Mouse (Mus musculus) gastrocnemius, postnatal 36 days (tissue): ENCODE results near the gene Tcap. TPM values are rescaled to one million over a fixed set of nuclear protein-coding genes. Genes with fewer than 3 reads are reported as not detected.

Source experiments
- DNase-seq, 2 experiments: peaks; one replicate each; pipeline ENCODE4 v3.0.0; 2022
- intact Hi-C: fragments of 180-260 bp; cut with DNase I; formaldehyde crosslinking; loops from one replicate; pipeline ENCODE4 v1.15.1; 2025
- total RNA-seq, 2 experiments: library from RNA; stranded (reverse); gene quantifications; 2 replicates each; pipeline ENCODE4 v1.2.3; 2021

The Tcap gene
- total RNA-seq, 2 experiments from 2014 or later = 3,291 to 4,304 TPM

DNA sequence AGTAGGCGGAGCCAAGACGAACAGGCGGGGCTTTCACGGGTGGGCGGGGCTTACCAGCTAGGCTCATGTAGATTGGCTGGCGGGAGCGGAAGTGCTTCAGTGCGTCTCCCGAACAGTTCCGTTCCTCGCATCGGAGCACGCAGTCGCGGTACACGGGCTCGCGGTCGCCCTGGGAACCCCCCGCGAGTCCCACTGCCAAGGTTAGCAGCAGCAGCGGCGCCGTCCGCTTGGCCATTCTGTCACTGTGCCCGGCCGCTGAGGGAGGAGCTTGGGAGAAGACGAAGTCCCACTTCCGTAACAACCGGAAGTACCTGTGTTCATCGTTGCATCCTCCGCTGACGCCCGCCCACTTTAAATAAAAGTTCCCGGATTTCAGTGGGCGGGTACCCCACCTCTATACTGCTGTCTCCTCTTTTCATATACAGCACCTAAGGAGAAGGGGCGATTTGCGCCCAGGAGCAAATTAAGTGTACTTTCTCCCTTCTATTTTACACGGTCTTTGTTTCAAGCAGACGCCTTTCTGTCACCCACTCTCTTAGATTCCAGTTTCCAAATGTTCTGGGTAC lies 16.6 kb downstream of the Tcap start, which contains the start of gene Pgap3:
Gene Pgap3 (minus strand): TSS at position 330 of the 566 bp plus-strand sequence.
- intact Hi-C loops = no loop called here
- DNase-seq = peak; percentile 74 to 88

DNA sequence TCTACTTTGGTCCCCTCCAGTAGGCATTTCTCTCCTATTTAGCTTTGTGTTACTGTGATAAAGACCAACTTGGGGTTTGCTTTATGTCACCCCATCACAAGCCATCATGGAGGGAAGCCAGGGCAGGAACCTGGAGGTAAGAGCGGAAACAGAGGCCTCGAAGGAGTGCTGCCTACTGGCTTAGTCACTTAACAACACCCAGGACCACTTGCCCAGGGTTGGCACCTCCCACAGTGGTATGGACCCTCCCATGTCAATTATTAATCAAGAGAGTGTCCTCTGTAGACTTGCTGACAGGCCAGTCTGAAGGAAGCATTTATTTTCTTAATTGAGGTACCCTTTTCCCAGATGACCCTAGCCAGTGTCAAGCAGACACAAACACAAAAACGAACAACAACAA lies 17.2 kb downstream of the Tcap start:
- intact Hi-C loops = no loop called here
- DNase-seq = no peak

DNA sequence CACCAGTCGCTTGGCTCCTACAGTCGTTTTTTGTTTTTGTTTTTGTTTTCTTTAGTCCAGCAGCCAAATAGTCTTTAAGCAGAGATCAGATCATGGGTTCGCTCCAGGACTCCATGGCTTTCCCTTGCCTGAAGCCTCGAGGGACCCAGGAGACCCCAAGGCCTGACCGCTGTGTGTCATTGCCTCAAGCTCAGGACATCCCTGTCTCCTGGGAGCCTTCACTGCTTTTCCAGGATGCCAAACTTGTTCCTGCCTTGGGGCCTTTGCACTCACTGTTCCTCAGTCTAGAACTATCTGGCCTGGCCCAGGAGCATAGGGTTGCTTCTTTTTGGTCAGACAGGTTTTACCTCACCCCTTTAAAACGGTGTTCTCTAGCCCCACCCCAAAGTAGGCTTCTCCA lies 23.0 kb downstream of the Tcap start:
- peak in 1 of 2 experiments; percentile 3 for DNase-seq
- intact Hi-C loops = loop anchor here (5.0 kb wide), 1 partner anchor 49 kb away; the partner anchor contains the start of gene Stard3

DNA sequence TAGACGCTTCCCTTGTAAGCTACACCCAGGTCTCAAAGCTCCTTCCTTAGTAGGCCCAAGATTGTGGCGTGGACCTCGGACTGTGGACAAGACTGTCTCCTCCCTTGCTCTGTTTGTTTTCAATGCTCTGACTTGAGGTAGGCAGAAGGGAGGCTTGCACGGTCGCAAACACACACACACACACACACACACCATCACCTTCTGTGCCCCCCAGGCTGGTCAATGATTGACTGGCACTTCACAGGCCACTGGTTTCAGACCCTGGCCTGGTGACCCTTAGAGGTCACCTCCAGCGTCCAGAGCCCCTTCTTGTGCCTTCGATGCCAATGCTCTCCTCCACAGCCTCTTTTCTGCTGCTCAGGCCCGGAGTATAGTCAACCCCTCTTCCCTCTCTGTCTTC lies 25.3 kb downstream of the Tcap start:
- DNase-seq = no peak
- intact Hi-C loops = loop anchor here (5.0 kb wide), 1 partner anchor 52 kb away; the partner anchor contains the start of gene Stard3

GRCm38 (mm10) chr11:98409341-98409822 lies 25.8 kb downstream of the Tcap start:
- DNase-seq = no peak
- intact Hi-C loops = loop anchor here (5.0 kb wide), 1 partner anchor 52 kb away; the partner anchor contains the start of gene Stard3

DNA sequence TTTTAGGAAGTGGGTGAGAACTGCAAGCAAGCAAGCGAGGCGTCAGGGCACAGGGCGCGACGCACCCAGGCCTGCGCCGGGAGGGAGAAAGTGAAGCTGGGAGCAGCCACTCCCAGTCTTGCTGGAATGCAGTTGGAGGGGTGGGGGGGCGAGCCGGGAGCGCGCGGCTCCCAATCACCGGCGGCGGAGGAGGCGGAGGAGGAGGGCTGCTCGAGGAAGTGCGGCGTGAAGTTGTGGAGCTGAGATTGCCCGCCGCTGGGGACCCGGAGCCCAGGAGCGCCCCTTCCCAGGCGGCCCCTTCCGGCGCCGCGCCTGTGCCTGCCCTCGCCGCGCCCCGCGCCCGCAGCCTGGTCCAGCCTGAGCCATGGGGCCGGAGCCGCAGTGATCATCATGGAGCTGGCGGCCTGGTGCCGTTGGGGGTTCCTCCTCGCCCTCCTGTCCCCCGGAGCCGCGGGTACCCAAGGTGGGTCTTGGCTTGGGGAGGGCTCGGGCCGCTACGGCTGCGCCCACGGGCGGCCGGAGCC lies 28.7 kb downstream of the Tcap start, which contains the start of gene Erbb2:
Gene Erbb2 (plus strand): TSS at position 198 of the 524 bp plus-strand sequence.
- intact Hi-C loops = no loop called here
- peak; percentile 50 to 61 for DNase-seq

GRCm38 (mm10) chr11:98412797-98413301 lies 29.2 kb downstream of the Tcap start:
- intact Hi-C loops = no loop called here
- DNase-seq = peak in 1 of 2 experiments; percentile 30

- no peak for DNase-seq
- intact Hi-C loops = no loop called here
Observed at GRCm38 (mm10) chr11:98413731-98414130, 30.1 kb downstream of the Tcap start.

DNA sequence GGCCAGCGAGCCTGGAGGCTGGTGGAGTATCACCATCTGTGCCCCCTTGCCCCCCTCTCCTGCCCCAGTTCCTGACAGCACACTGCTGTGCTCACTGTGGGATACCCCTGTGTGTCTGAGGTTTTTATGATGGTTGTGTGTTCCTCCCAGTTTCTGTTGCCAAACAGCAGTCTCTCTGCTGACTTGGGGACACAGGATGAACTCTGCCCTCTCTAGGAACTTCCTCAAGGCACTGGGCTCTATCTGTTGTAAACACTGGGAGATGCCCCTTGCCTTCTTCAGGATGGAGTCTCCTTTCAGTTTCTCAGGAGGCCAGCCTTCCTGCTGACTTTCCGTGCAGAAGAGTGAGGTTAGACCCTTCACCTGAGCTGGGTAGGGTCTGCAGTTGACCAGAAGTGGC lies 30.6 kb downstream of the Tcap start:
- intact Hi-C loops = no loop called here
- DNase-seq = no peak

GRCm38 (mm10) chr11:98417074-98417473 lies 33.5 kb downstream of the Tcap start:
- no peak for DNase-seq
- intact Hi-C loops = no loop called here

DNA sequence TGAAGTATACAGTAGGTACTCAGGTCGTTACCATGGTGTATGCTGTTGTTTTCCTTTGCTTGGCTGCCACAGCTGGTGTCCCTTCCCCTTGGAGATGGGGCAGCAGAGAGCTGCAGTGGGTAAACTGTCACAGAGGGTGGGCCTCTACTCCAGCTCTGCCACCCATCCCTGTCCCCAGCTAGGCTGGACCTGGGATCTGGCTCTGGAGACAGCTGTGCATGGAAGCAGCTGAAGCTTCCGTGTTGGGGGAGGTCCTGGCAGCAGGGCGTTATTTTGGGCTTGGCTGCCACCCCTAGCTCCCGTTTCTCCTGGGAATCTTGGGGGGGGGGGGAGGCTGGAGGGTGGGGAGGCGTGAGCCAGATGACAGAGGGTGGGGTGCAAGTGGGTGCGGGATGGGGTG lies 34.7 kb downstream of the Tcap start:
- DNase-seq = no peak
- intact Hi-C loops = no loop called here

- intact Hi-C loops = no loop called here
- DNase-seq = peak in 1 of 2 experiments; percentile 11
Observed at GRCm38 (mm10) chr11:98418939-98419547, 35.4 kb downstream of the Tcap start.

- no peak for DNase-seq
- intact Hi-C loops = no loop called here
Observed at GRCm38 (mm10) chr11:98426592-98426991, 43.0 kb downstream of the Tcap start.

DNA sequence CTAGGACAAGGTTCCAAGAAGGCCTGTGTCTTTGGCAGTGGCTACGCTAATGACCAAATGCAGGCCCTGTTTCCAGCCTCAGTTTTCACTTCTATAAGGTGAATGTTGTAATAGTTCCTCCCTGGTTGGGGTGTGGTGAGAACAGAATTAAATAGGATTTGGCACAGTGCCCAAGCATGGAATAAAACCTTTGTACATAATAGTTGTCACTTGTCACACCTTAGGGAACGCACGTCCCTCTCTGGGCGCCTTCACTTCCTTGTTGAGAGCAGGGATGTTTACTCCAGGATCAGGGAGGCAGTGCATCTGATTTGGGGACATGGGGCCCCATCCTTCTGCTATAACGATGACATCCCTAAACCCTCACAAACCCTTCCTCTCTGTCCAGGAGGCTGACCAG lies 44.8 kb downstream of the Tcap start:
- intact Hi-C loops = no loop called here
- DNase-seq = no peak

GRCm38 (mm10) chr11:98431743-98432502 lies 48.3 kb downstream of the Tcap start:
- no peak for DNase-seq
- intact Hi-C loops = no loop called here

Other genes starting within 250 kb of the Tcap start
- 10 to 100 TPM in 1 of 2 experiments, 1 to 10 TPM in 1; 7.8 to 14.2 TPM for gene Fbxl20, start 233.4 kb upstream of the Tcap start, total RNA-seq
- gene Med1, start 190.5 kb upstream of the Tcap start, total RNA-seq = 10 to 100 TPM; 20.6 to 24.5 TPM
- gene Cdk12, start 180.8 kb upstream of the Tcap start, total RNA-seq = 10 to 100 TPM; 12.7 to 15.0 TPM
- gene Neurod2, start 54.2 kb upstream of the Tcap start, total RNA-seq = not detected
- gene Ppp1r1b, start 35.4 kb upstream of the Tcap start, total RNA-seq = not detected
- gene Stard3, start 25.4 kb upstream of the Tcap start, total RNA-seq = 10 to 100 TPM; 10.3 to 14.7 TPM
- gene Pnmt, start 2.6 kb downstream of the Tcap start, total RNA-seq = 1 to 10 TPM in 1 of 2 experiments, under 1 TPM in 1; 0.89 to 2.1 TPM
- 1 to 10 TPM; 1.8 to 2.2 TPM for gene Pgap3, start 16.7 kb downstream of the Tcap start, total RNA-seq
- 1 to 10 TPM; 1.8 to 2.9 TPM for gene Erbb2, start 28.7 kb downstream of the Tcap start, total RNA-seq
- 10 to 100 TPM; 27.2 to 36.5 TPM for gene Mien1, start 55.2 kb downstream of the Tcap start, total RNA-seq
- not detected for gene Grb7, start 62.6 kb downstream of the Tcap start, total RNA-seq
- 1 to 10 TPM in 1 of 2 experiments, not detected in 1; 1.3 TPM for gene Ikzf3, start 162.2 kb downstream of the Tcap start, total RNA-seq
- gene Zpbp2, start 167.3 kb downstream of the Tcap start, total RNA-seq = not detected
- 10 to 100 TPM; 20.9 to 24.0 TPM for gene Ormdl3, start 203.6 kb downstream of the Tcap start, total RNA-seq
- not detected for gene Lrrc3c, start 214.5 kb downstream of the Tcap start, total RNA-seq
- 1 to 10 TPM; 3.0 to 4.2 TPM for gene Gm12355, start 241.8 kb downstream of the Tcap start, total RNA-seq
- 10 to 100 TPM in 1 of 2 experiments, 1 to 10 TPM in 1; 1.8 to 22.5 TPM for gene Gsdma3, start 242.5 kb downstream of the Tcap start, total RNA-seq